Mouse (Mus musculus) olfactory bulb, adult 2 months (tissue): ENCODE results near the gene Slc17a7. TPM values are rescaled to one million over a fixed set of nuclear protein-coding genes. Genes with fewer than 3 reads are reported as not detected.

Source experiments
- H3K27ac ChIP-seq: fragments of 200-500 bp; 2 replicates; pipeline ENCODE4 v1.5.1; 2012; ENCODE audit warnings: low read depth, low read length; ENCODE audit not compliant: insufficient read depth
- H3K4me1 ChIP-seq: fragments of 200-500 bp; 2 replicates; pipeline ENCODE4 v1.6.1; 2012; ENCODE audit warnings: low read length; ENCODE audit not compliant: control insufficient read depth, insufficient read depth
- H3K4me3 ChIP-seq: fragments of 200-500 bp; 2 replicates; pipeline ENCODE4 v1.5.1; 2012; ENCODE audit warnings: mild to moderate bottlenecking, low read depth, low read length, moderate library complexity; ENCODE audit not compliant: insufficient read depth
- CTCF ChIP-seq: fragments of 200-500 bp; IDR thresholded peaks from 2 replicates; pipeline ENCODE4 v1.5.1; 2012; ENCODE audit warnings: low read depth, mild to moderate bottlenecking, low read length, moderate library complexity; ENCODE audit not compliant: insufficient read depth
- POLR2A ChIP-seq: fragments of 200-500 bp; IDR thresholded peaks from 2 replicates; pipeline ENCODE4 v1.6.1; 2012; ENCODE audit warnings: mild to moderate bottlenecking, low read depth, low read length, moderate library complexity; ENCODE audit not compliant: insufficient read depth
- whole genome bisulfite sequencing: fragments of 180-500 bp; shearing (Covaris S2); methylation state at CpG from one replicate; pipeline ENCODE4 v1.1.7; 2018; 5-methylcytosine and 5-hydroxymethylcytosine counted together
- polyA plus RNA-seq: library from polyadenylated mRNA; stranded (reverse); fragments of >200 nt; gene quantifications from 2 replicates; pipeline ENCODE4 v1.2.4, GENCODE M21; 2012; ENCODE audit warnings: low replicate concordance; ENCODE audit not compliant: missing spikeins, insufficient read depth, insufficient read length

Slc17a7 gene
- polyA plus RNA-seq, 1 experiment = not detected

DNA sequence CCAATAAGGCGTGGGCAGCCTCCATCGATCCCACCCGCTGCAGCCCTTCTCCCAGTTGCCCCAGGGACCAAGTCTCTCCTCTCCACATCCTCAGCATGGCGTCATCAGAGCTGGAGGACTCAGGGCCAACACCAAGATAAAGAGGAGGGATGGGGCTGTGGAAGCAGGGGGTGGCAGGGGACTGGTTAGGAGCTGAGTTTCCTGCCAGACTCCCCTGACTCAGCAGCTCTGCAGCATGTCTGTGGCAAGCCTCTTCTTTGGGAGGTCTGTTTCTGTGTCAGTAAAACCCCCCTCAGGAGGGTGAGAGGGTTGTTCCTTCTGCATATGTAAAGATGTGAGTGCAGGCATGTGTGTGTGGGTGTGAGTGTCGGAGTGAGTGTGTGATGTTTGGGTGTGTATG is 33.2 kb downstream of the Slc17a7 start:
- H3K4me3 ChIP-seq = no peak overlapping the region
- TF ChIP-seq POLR2A (no peak), CTCF (no peak)
- no peak overlapping the region for H3K27ac ChIP-seq
- 73% methylated on average over 5 of the region's 5 CpGs for WGBS
- H3K4me1 ChIP-seq = peaks cover 8% of the 10 kb centered on the region; the same call in 1 of the 2 replicates

DNA sequence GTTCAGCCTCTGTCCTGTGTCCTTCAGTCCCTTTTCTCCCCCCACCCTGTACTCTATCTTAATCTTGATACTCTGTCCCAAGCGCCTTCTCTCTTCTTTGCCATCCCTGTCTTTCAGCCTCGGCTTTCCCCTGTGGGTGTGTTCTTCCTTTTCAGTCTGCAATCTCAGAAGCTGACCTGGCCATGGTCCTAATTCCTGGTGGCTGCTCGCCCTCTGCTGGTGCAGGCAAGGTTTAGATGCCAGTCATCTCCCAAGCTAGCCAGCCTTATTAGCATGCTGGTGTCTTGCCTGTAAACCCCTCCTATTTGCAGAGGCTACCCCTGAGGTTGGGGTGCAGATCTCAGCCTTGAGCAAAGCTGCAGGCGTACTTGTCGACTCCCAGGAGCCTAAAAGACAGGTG is 34.7 kb downstream of the Slc17a7 start:
- H3K27ac ChIP-seq = no peak overlapping the region

GRCm38 (mm10) chr7:45198961-45199360 is 35.2 kb downstream of the Slc17a7 start:
- Histone ChIP-seq H3K4me1 (peaks cover 8% of the 10 kb centered on the region; the same call in 1 of the 2 replicates), H3K4me3 (no peak overlapping the region), H3K27ac (no peak overlapping the region)
- WGBS = 72% methylated on average over 11 of the region's 11 CpGs
- TF ChIP-seq CTCF (no peak), POLR2A (no peak)

More for the DNA sequence above, 34.7 kb downstream of the Slc17a7 start:
- TF ChIP-seq POLR2A (no peak), CTCF (peak; percentile 51)
- WGBS = 27% methylated on average over 5 of the region's 5 CpGs
- Histone ChIP-seq H3K4me1 (peaks cover 8% of the 10 kb centered on the region; the same call in 1 of the 2 replicates), H3K4me3 (no peak overlapping the region)

- 44% methylated on average over 10 of the region's 10 CpGs for WGBS
- Histone ChIP-seq H3K4me1 (peaks cover 7% of the 10 kb centered on the region; the same call in 1 of the 2 replicates), H3K27ac (no peak overlapping the region), H3K4me3 (no peak overlapping the region)
- TF ChIP-seq POLR2A (no peak), CTCF (no peak)
Observed at GRCm38 (mm10) chr7:45202654-45203053, 38.9 kb downstream of the Slc17a7 start.

- Histone ChIP-seq H3K4me3 (peak within 1 kb of the TSS; percentile 46), H3K27ac (no peak within 1 kb of the TSS), H3K4me1 (0 out of 2 replicates have a peak, but pooled peaks cover 4% of the 10 kb centered on the region)
- 7% methylated on average over 44 of the region's 44 CpGs for WGBS
- TF ChIP-seq CTCF (no peak), POLR2A (peak; percentile 54; the same call in 1 of the 2 replicates)
Observed at GRCm38 (mm10) chr7:45204380-45205143, 40.8 kb downstream of the Slc17a7 start, which contains the start of gene Ccdc155. Ccdc155 (minus strand) TSS chr7:45204892.

GRCm38 (mm10) chr7:45208260-45208659 is 44.5 kb downstream of the Slc17a7 start:
- peaks cover 6% of the 10 kb centered on the region; the same call in 1 of the 2 replicates for H3K4me1 ChIP-seq
- TF ChIP-seq POLR2A = no peak
- TF ChIP-seq CTCF = no peak
- H3K4me3 ChIP-seq = no peak overlapping the region
- no peak overlapping the region for H3K27ac ChIP-seq
- 80% methylated on average over 6 of the region's 6 CpGs for WGBS

GRCm38 (mm10) chr7:45211070-45211469 is 47.3 kb downstream of the Slc17a7 start:
- Histone ChIP-seq H3K4me1 (peaks cover 7% of the 10 kb centered on the region; the same call in 1 of the 2 replicates), H3K27ac (no peak overlapping the region), H3K4me3 (no peak overlapping the region)
- no peak for TF ChIP-seq POLR2A
- 79% methylated on average over 10 of the region's 10 CpGs for WGBS

- 6% methylated on average over 17 of the region's 17 CpGs for WGBS
- Histone ChIP-seq H3K27ac (no peak within 1 kb of the TSS), H3K4me3 (no peak within 1 kb of the TSS), H3K4me1 (peaks cover 13% of the 10 kb centered on the region)
- TF ChIP-seq CTCF (no peak), POLR2A (no peak)
Observed at GRCm38 (mm10) chr7:45211851-45212251, 48.1 kb downstream of the Slc17a7 start, which contains the start of gene Dkkl1. Dkkl1 (minus strand) TSS chr7:45212147.

DNA sequence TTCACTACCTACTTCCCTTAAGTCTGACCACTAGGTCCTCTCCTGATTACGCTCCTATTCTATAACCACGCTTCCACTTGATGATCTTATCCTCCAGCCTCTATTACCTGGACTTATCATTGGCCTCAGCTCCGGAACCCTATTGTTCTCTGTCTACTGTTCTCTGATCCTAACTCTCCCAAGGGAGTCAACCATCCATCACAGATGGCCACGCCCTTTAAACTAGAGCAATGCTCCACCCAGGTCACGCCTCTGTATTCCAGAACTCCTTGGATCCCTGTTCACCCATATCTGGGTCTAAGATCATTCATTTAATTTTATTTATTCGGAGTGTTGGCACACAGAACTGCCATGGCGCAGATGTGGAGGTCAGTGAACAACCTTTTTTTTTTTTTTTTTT is 48.6 kb downstream of the Slc17a7 start:
- Histone ChIP-seq H3K4me1 (peaks cover 13% of the 10 kb centered on the region), H3K4me3 (no peak overlapping the region), H3K27ac (no peak overlapping the region)
- no peak for TF ChIP-seq CTCF
- TF ChIP-seq POLR2A = no peak
- 84% methylated on average over 7 of the region's 7 CpGs for WGBS

GRCm38 (mm10) chr7:45213708-45214107 is 50.0 kb downstream of the Slc17a7 start:
- H3K4me1 ChIP-seq = peaks cover 13% of the 10 kb centered on the region
- no peak overlapping the region for H3K4me3 ChIP-seq
- no peak overlapping the region for H3K27ac ChIP-seq
- 92% methylated on average over 5 of the region's 5 CpGs for WGBS
- TF ChIP-seq CTCF (no peak), POLR2A (no peak)
